Mouse (Mus musculus) forebrain, embryonic 11.5 days (tissue): ENCODE measurements around the gene Atf7ip2. TPM values are rescaled to one million over a fixed set of nuclear protein-coding genes. Genes with fewer than 3 reads are reported as not detected.
A peak's percentile ranks its signal among the peaks of the same experiment; 100 is the strongest.
"Not testable (repeated sequence)": the region's sequence is repeated elsewhere in the genome, so short reads cannot be mapped to it uniquely, and the experiment has no call there.

Source experiments
- ATAC-seq: fragments of 200-750 bp; cut with Nextera tagmentation; replicated peaks from 2 replicates; pipeline ENCODE4 v1.8.0; 2017; ENCODE audit warnings: moderate TSS enrichment; ENCODE audit not compliant: low FRiP score
- DNase-seq: peaks from one replicate; pipeline ENCODE4 v3.0.0-alpha.2; 2017; ENCODE audit warnings: low spot score
- H3K27ac ChIP-seq: fragments of 300-500 bp; sonication (generic); 2 replicates; pipeline ENCODE4 v1.5.1; 2014; ENCODE audit warnings: low read depth, low read length
- H3K27me3 ChIP-seq: fragments of 300-500 bp; sonication (generic); 2 replicates; pipeline ENCODE4 v1.6.1; 2014; ENCODE audit warnings: mild to moderate bottlenecking, low read length, mixed read lengths; ENCODE audit not compliant: control insufficient read depth, insufficient read depth
- H3K36me3 ChIP-seq: fragments of 300-500 bp; sonication (generic); 2 replicates; pipeline ENCODE4 v1.6.1; 2014; ENCODE audit warnings: mild to moderate bottlenecking, low read length, moderate library complexity, mixed read lengths; ENCODE audit not compliant: control insufficient read depth, insufficient read depth
- H3K4me1 ChIP-seq: fragments of 300-500 bp; sonication (generic); replicated peaks from 2 replicates; pipeline ENCODE4 v1.6.1; 2014; ENCODE audit warnings: low read length, mixed read lengths; ENCODE audit not compliant: control insufficient read depth, insufficient read depth
- H3K4me2 ChIP-seq: fragments of 300-500 bp; sonication (generic); 2 replicates; pipeline ENCODE4 v1.6.1; 2014; ENCODE audit warnings: low read depth, mild to moderate bottlenecking, low read length, moderate library complexity, mixed read lengths; ENCODE audit not compliant: severe bottlenecking
- H3K4me3 ChIP-seq: fragments of 300-500 bp; sonication (generic); 2 replicates; pipeline ENCODE4 v1.5.1; 2014; ENCODE audit warnings: low read depth, low read length
- H3K9ac ChIP-seq: fragments of 300-500 bp; sonication (generic); 2 replicates; pipeline ENCODE4 v1.6.1; 2014; ENCODE audit warnings: low read length
- H3K9me3 ChIP-seq: fragments of 300-500 bp; sonication (generic); 2 replicates; pipeline ENCODE4 v1.6.1; 2016; ENCODE audit warnings: low read length, mixed read lengths; ENCODE audit not compliant: control insufficient read depth
- WGBS: fragments of 180-500 bp; shearing (Covaris S2); extraction: QIAGEN DNeasy Blood & Tissue Kit; methylation state at CpG from one replicate; pipeline ENCODE4 v1.1.7; 2014; 5-methylcytosine and 5-hydroxymethylcytosine counted together
- polyA plus RNA-seq: library from polyadenylated mRNA; unstranded; fragments of >200 nt; fragmentation: Nextera tagmentation; extraction: Ambion mirVana; gene quantifications from 2 replicates; pipeline ENCODE4 v1.2.1, GENCODE M21; 2014

Atf7ip2 gene
- polyA plus RNA-seq = 1.3 and 2.6 TPM in 2 replicates

- H3K27ac ChIP-seq = no peak within 1 kb of the TSS
- peak; percentile 99 for ATAC-seq
- H3K36me3 ChIP-seq = no peaks in the 10 kb centered on the region
Observed at GRCm38 (mm10) chr16:10192679-10193506, at the start of gene Atf7ip2. Gene Atf7ip2, plus strand, starts transcription at chr16:10192712.

GRCm38 (mm10) chr16:10143166-10143565 is 49.3 kb upstream of the Atf7ip2 start:
- no peak overlapping the region for H3K4me2 ChIP-seq
- no peak for ATAC-seq
- no peak overlapping the region for H3K4me3 ChIP-seq
- no peaks in the 10 kb centered on the region for H3K27me3 ChIP-seq
- DNase-seq = no peak
- H3K9me3 ChIP-seq = no peaks in the 10 kb centered on the region
- WGBS = 89% methylated on average over 2 of the region's 2 CpGs
- H3K36me3 ChIP-seq = no peaks in the 10 kb centered on the region
- no peaks in the 10 kb centered on the region for H3K4me1 ChIP-seq
- no peak overlapping the region for H3K9ac ChIP-seq
- H3K27ac ChIP-seq = no peak overlapping the region

More at GRCm38 (mm10) chr16:10192679-10193506, at the start of gene Atf7ip2:
- peak within 1 kb of the TSS; percentile 64 for H3K9ac ChIP-seq
- 1% methylated on average over 63 of the region's 63 CpGs for WGBS
- H3K9me3 ChIP-seq = peaks cover under 1% of the 10 kb centered on the region; the same call in 1 of the 2 replicates
- H3K4me2 ChIP-seq = peak within 1 kb of the TSS; percentile 99
- H3K27me3 ChIP-seq = no peaks in the 10 kb centered on the region
- no peaks in the 10 kb centered on the region for H3K4me1 ChIP-seq
- H3K4me3 ChIP-seq = peak within 1 kb of the TSS; percentile 52
- peak; percentile 94 for DNase-seq

DNA sequence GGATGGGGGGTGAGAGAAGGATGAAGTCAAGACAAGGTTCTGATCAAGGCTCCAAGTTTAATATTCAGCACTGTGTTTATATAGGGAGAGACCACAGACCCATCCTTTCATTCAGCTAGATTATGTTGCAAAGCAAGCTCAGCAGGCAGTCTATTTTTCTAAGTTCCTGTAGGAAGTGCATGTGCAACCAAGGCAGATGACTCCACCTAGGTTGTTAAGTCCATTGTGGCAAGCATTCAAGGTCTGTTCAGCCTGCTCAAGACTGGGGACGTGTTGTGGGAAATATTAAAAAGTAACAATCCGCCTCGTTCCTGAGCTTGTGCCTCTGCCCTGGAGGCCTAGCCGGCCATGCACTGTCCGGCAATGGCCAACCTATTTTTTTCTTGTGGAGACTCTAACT is 45.1 kb upstream of the Atf7ip2 start:
- no peaks in the 10 kb centered on the region for H3K9me3 ChIP-seq
- H3K4me3 ChIP-seq = no peak overlapping the region
- no peak overlapping the region for H3K27ac ChIP-seq
- DNase-seq (no peak), ATAC-seq (no peak)
- no peaks in the 10 kb centered on the region for H3K27me3 ChIP-seq
- H3K4me1 ChIP-seq = no peaks in the 10 kb centered on the region
- H3K9ac ChIP-seq = no peak overlapping the region
- WGBS = 94% methylated on average over 5 of the region's 5 CpGs
- H3K36me3 ChIP-seq = no peaks in the 10 kb centered on the region
- H3K4me2 ChIP-seq = no peak overlapping the region

DNA sequence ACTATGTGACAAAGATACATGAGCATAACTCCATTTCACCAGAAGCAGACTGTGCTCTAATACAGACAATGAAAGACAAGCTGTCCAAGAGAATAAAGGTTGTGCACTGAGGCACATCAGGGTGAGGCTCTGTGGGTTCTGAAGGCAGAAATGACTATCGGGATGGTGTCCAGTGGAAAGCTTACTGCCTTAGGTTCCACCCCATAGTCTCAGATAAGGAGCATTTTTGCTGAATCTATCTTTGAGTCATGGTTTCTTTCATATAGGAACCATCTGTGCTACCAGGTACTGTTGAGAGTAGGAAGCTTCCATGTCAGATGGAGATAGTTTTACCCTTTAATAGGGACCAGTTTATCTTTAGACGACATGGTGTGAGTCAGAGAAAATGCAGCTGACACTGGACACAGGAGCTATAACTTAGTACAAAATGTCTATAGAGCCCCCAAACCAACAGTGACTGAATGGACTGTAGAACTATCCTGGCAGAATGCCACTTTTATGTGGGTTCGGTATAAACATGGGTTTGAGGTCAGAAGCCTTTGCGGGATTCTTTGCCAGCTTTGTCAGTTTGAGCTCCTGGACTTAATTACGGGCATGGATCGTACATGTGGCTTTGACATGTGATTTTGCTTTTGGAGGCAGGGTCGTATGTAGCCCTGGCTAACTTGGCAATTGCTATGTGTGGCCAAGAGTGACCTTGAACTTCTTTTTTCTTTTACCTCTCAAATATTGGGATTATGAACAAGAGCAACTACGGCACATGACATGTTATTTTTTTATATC is 23.2 kb upstream of the Atf7ip2 start:
- Histone ChIP-seq H3K4me1 (no peaks in the 10 kb centered on the region), H3K4me2 (no peak overlapping the region), H3K4me3 (no peak overlapping the region), H3K9me3 (no peaks in the 10 kb centered on the region), H3K36me3 (no peaks in the 10 kb centered on the region), H3K27me3 (no peaks in the 10 kb centered on the region), H3K27ac (no peak overlapping the region), H3K9ac (no peak overlapping the region)
- DNase-seq (no peak), ATAC-seq (no peak)
- 88% methylated on average over 8 of the region's 8 CpGs for WGBS

DNA sequence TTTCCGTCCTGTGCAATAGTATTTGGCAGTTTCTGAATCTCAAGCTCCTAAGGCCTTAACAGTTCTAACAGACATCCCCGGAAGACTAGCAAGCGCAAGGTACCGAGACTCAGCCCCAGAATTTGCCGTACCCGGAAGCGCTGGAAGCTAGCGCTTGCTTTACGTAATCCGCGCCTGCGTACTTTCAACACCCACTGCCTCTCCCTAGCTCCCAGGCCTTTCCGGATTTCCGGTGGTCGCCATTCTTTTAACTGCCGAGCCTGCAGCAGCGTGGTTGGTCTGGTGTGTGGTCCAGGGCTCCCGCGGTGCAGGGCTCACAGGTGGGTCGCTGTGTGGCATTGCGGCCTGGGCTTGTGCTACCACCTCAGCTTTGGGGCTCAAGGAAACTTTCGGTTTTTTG is 22.5 kb upstream of the Atf7ip2 start, which contains the start of gene Rpl39l:
Rpl39l (plus strand) TSS at position 222 of the 400 bp plus-strand sequence.
- H3K9me3 ChIP-seq = no peaks in the 10 kb centered on the region
- ATAC-seq (no peak), DNase-seq (no peak)
- no peak within 1 kb of the TSS for H3K4me2 ChIP-seq
- no peak within 1 kb of the TSS for H3K27ac ChIP-seq
- H3K9ac ChIP-seq = no peak within 1 kb of the TSS
- H3K4me1 ChIP-seq = no peaks in the 10 kb centered on the region
- 88% methylated on average over 22 of the region's 22 CpGs for WGBS
- H3K4me3 ChIP-seq = no peak within 1 kb of the TSS
- no peaks in the 10 kb centered on the region for H3K36me3 ChIP-seq
- H3K27me3 ChIP-seq = no peaks in the 10 kb centered on the region

GRCm38 (mm10) chr16:10171276-10171675 is 21.2 kb upstream of the Atf7ip2 start:
- Histone ChIP-seq H3K4me3 (no peak overlapping the region), H3K27ac (no peak overlapping the region), H3K4me1 (no peaks in the 10 kb centered on the region), H3K36me3 (no peaks in the 10 kb centered on the region), H3K9me3 (no peaks in the 10 kb centered on the region), H3K9ac (no peak overlapping the region), H3K27me3 (no peaks in the 10 kb centered on the region), H3K4me2 (no peak overlapping the region)
- no peak for ATAC-seq
- WGBS = 95% methylated on average over 4 of the region's 4 CpGs
- no peak for DNase-seq

DNA sequence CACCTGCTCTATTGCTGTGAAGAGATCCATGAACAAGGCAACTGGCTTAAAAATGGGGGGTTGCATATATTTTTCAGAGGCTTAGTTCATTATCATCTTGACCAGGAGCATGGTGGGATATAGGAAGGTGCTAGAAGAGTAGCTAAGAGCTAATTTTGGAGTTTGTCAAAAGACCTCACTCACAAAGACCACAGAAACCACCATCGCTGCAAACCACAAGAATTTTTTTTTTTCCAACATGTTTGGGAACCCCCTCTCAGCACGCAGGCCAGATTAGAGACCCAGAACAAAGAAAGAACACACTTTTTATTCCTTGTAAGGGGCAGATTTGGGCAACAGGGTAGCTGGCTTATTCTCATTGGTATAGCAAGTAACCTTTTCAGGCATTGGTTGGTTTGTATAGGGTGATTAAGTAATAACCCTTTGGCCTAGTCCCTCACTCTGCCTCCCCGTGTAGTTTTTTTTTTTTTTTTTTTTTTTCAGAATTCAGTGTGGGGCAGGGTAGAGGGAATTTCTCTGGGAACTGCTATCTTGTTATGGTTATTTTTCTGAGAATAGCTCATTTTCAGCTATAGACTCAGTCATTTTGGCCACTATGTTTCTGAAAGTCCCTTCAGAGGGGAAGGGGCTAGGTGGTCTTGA is 20.2 kb upstream of the Atf7ip2 start:
- no peaks in the 10 kb centered on the region for H3K4me1 ChIP-seq
- 87% methylated on average over 3 of the region's 3 CpGs for WGBS
- H3K36me3 ChIP-seq = no peaks in the 10 kb centered on the region
- no peaks in the 10 kb centered on the region for H3K27me3 ChIP-seq
- H3K4me3 ChIP-seq = no peak overlapping the region
- H3K9ac ChIP-seq = no peak overlapping the region
- no peak overlapping the region for H3K4me2 ChIP-seq
- DNase-seq = no peak
- no peak for ATAC-seq
- H3K9me3 ChIP-seq = peaks cover 3% of the 10 kb centered on the region; the same call in 1 of the 2 replicates
- H3K27ac ChIP-seq = no peak overlapping the region

- H3K9ac ChIP-seq, H3K9me3 ChIP-seq, H3K4me3 ChIP-seq, H3K4me2 ChIP-seq, H3K27ac ChIP-seq, DNase-seq, H3K27me3 ChIP-seq, H3K4me1 ChIP-seq, ATAC-seq, H3K36me3 ChIP-seq: not testable (repeated sequence)
- WGBS = 96% methylated on average over 10 of the region's 10 CpGs
Observed at GRCm38 (mm10) chr16:10187461-10187860, 5.1 kb upstream of the Atf7ip2 start.
